Mouse (Mus musculus) left cerebral cortex, postnatal 25 days (tissue): Measurements from ENCODE around the gene Gtsf1. TPM values are rescaled to one million over a fixed set of nuclear protein-coding genes. Genes with fewer than 3 reads are reported as not detected.

ENCODE experiments used
- DNase-seq, 2 experiments: peaks; one replicate each; pipeline ENCODE4 v3.0.0; 2022; ENCODE audit warnings: low spot score in 2 of 2, mixed read lengths in 1 of 2
- intact Hi-C: fragments of 180-260 bp; cut with DNase I; formaldehyde crosslinking; loops from one replicate; pipeline ENCODE4 v1.15.1; 2025
- total RNA-seq, 2 experiments: library from RNA; stranded (reverse); gene quantifications; 2 replicates each; pipeline ENCODE4 v1.2.3; 2021

Gene Gtsf1
- total RNA-seq, 2 experiments from 2014 or later = 0.73 TPM; not detected in 1

GRCm38 (mm10) chr15:103378665-103379356 is 51.5 kb downstream of the Gtsf1 start:
- intact Hi-C loops = no loop called here
- no peak for DNase-seq

GRCm38 (mm10) chr15:103377752-103378664 is 52.3 kb downstream of the Gtsf1 start:
- intact Hi-C loops = no loop called here
- DNase-seq = no peak

- no peak for DNase-seq
- intact Hi-C loops = no loop called here
Measured at GRCm38 (mm10) chr15:103376837-103377269, 53.4 kb downstream of the Gtsf1 start.

- intact Hi-C loops = no loop called here
Measured at GRCm38 (mm10) chr15:103375112-103375800, 55.0 kb downstream of the Gtsf1 start.

GRCm38 (mm10) chr15:103372461-103372860 is 57.8 kb downstream of the Gtsf1 start:
- no peak for DNase-seq
- intact Hi-C loops = no loop called here

More at GRCm38 (mm10) chr15:103375112-103375800, 55.0 kb downstream of the Gtsf1 start:
- no peak for DNase-seq

GRCm38 (mm10) chr15:103371741-103372140 is 58.5 kb downstream of the Gtsf1 start:
- intact Hi-C loops = no loop called here
- DNase-seq = no peak

GRCm38 (mm10) chr15:103371208-103371607 is 59.1 kb downstream of the Gtsf1 start:
- DNase-seq = no peak
- intact Hi-C loops = no loop called here

- intact Hi-C loops = no loop called here
Measured at GRCm38 (mm10) chr15:103370462-103370861, 59.8 kb downstream of the Gtsf1 start.

GRCm38 (mm10) chr15:103369123-103369522 is 61.1 kb downstream of the Gtsf1 start:
- DNase-seq = peak; percentile 40 to 84
- intact Hi-C loops = no loop called here

More at GRCm38 (mm10) chr15:103370462-103370861, 59.8 kb downstream of the Gtsf1 start:
- DNase-seq = no peak

- intact Hi-C loops = no loop called here
- no peak for DNase-seq
Measured at GRCm38 (mm10) chr15:103368179-103368940, 61.9 kb downstream of the Gtsf1 start.

GRCm38 (mm10) chr15:103366376-103367149 is 63.7 kb downstream of the Gtsf1 start, which contains the start of gene Itga5:
Itga5 (minus strand) TSS chr15:103366763.
- intact Hi-C loops = no loop called here
- no peak for DNase-seq

- no peak for DNase-seq
- intact Hi-C loops = no loop called here
Measured at GRCm38 (mm10) chr15:103365471-103366375, 64.5 kb downstream of the Gtsf1 start.

GRCm38 (mm10) chr15:103364761-103365160 is 65.5 kb downstream of the Gtsf1 start:
- intact Hi-C loops = no loop called here
- no peak for DNase-seq

- no peak for DNase-seq
Measured at GRCm38 (mm10) chr15:103363809-103364208, 66.5 kb downstream of the Gtsf1 start.

GRCm38 (mm10) chr15:103362950-103363349 is 67.3 kb downstream of the Gtsf1 start:
- DNase-seq = no peak
- intact Hi-C loops = no loop called here

More at GRCm38 (mm10) chr15:103363809-103364208, 66.5 kb downstream of the Gtsf1 start:
- intact Hi-C loops = no loop called here

- DNase-seq = no peak
- intact Hi-C loops = no loop called here
Measured at GRCm38 (mm10) chr15:103362333-103362732, 67.9 kb downstream of the Gtsf1 start.

- intact Hi-C loops = no loop called here
Measured at GRCm38 (mm10) chr15:103361269-103361668, 69.0 kb downstream of the Gtsf1 start.

More at GRCm38 (mm10) chr15:103361269-103361668, 69.0 kb downstream of the Gtsf1 start:
- no peak for DNase-seq
